Mouse (Mus musculus) thymus, adult 2 months (tissue): Measurements from ENCODE around the gene Vsx2. TPM values are rescaled to one million over a fixed set of nuclear protein-coding genes. Genes with fewer than 3 reads are reported as not detected.
"Not testable (repeated sequence)": the region's sequence is repeated elsewhere in the genome, so short reads cannot be mapped to it uniquely, and the experiment has no call there.

Source experiments
- DNase-seq: peaks from one replicate; pipeline ENCODE4 v3.0.0; 2021
- H3K27ac ChIP-seq: fragments of 200-500 bp; 2 replicates; pipeline ENCODE4 v1.5.1; 2012; ENCODE audit warnings: low read length, control low read depth; ENCODE audit not compliant: control insufficient read depth, insufficient read depth
- H3K27me3 ChIP-seq: fragments of 200-500 bp; 2 replicates; pipeline ENCODE4 v1.6.1; 2012; ENCODE audit warnings: mild to moderate bottlenecking, low read length, moderate library complexity, mixed read lengths; ENCODE audit not compliant: control insufficient read depth, insufficient read depth
- H3K36me3 ChIP-seq: fragments of 200-500 bp; 2 replicates; pipeline ENCODE4 v1.6.1; 2012; ENCODE audit warnings: mild to moderate bottlenecking, low read length, moderate library complexity; ENCODE audit not compliant: control insufficient read depth, insufficient read depth
- H3K4me1 ChIP-seq: fragments of 200-500 bp; replicated peaks from 2 replicates; pipeline ENCODE4 v1.6.1; 2012; ENCODE audit warnings: low read length; ENCODE audit not compliant: control insufficient read depth, insufficient read depth
- H3K4me3 ChIP-seq: fragments of 200-500 bp; 2 replicates; pipeline ENCODE4 v1.5.1; 2012; ENCODE audit warnings: mild to moderate bottlenecking, low read length, control low read depth, moderate library complexity; ENCODE audit not compliant: control insufficient read depth, insufficient read depth
- CTCF ChIP-seq: fragments of 200-500 bp; IDR thresholded peaks from 2 replicates; pipeline ENCODE4 v1.5.1; 2012; ENCODE audit warnings: mild to moderate bottlenecking, control low read depth, low read length, moderate library complexity, borderline replicate concordance; ENCODE audit not compliant: control insufficient read depth, poor library complexity, insufficient read depth; ENCODE audit errors: extremely low read depth
- POLR2A ChIP-seq: fragments of 200-500 bp; IDR thresholded peaks from 2 replicates; pipeline ENCODE4 v1.6.1; 2012; ENCODE audit warnings: mild to moderate bottlenecking, low read length, control low read depth, moderate library complexity; ENCODE audit not compliant: control insufficient read depth, poor library complexity, insufficient read depth; ENCODE audit errors: extremely low read depth
- WGBS: fragments of 180-500 bp; shearing (Covaris S2); methylation state at CpG from one replicate; pipeline ENCODE4 v1.1.7; 2018; 5-methylcytosine and 5-hydroxymethylcytosine counted together
- polyA plus RNA-seq: library from polyadenylated mRNA; depleted of rRNA; stranded (reverse); fragments of >200 nt; gene quantifications from 2 replicates; pipeline ENCODE4 v1.2.3, GENCODE M21; 2012

The Vsx2 gene
- polyA plus RNA-seq, 1 experiment: 0.70 TPM

GRCm38 (mm10) chr12:84532830-84533199 is 36.7 kb upstream of the Vsx2 start:
- 98% methylated on average over 8 of the region's 8 CpGs for WGBS
- Histone ChIP-seq H3K36me3 (no peaks in the 10 kb centered on the region; the same call in 1 of the 2 replicates), H3K27me3 (no peaks in the 10 kb centered on the region), H3K4me1 (no peaks in the 10 kb centered on the region), H3K4me3 (no peak overlapping the region), H3K27ac (no peak overlapping the region)
- TF ChIP-seq CTCF (no peak), POLR2A (no peak)
- DNase-seq: no peak

GRCm38 (mm10) chr12:84533706-84534486 is 35.7 kb upstream of the Vsx2 start:
- TF ChIP-seq POLR2A: no peak
- no peak for TF ChIP-seq CTCF

GRCm38 (mm10) chr12:84539537-84539936 is 30.0 kb upstream of the Vsx2 start:
- peak; percentile 32 for DNase-seq
- not testable (repeated sequence) for H3K4me3 ChIP-seq, H3K36me3 ChIP-seq, H3K4me1 ChIP-seq, H3K27me3 ChIP-seq, H3K27ac ChIP-seq
- 95% methylated on average over 3 of the region's 3 CpGs for WGBS

More at GRCm38 (mm10) chr12:84533706-84534486, 35.7 kb upstream of the Vsx2 start:
- H3K27ac ChIP-seq: no peak overlapping the region
- H3K4me3 ChIP-seq: no peak overlapping the region
- no peak for DNase-seq
- H3K4me1 ChIP-seq: no peaks in the 10 kb centered on the region
- no peaks in the 10 kb centered on the region; the same call in 1 of the 2 replicates for H3K36me3 ChIP-seq
- WGBS: 98% methylated on average over 7 of the region's 7 CpGs
- H3K27me3 ChIP-seq: no peaks in the 10 kb centered on the region

- Histone ChIP-seq H3K4me3 (no peak overlapping the region), H3K27ac (no peak overlapping the region), H3K36me3 (no peaks in the 10 kb centered on the region), H3K4me1 (no peaks in the 10 kb centered on the region), H3K27me3 (no peaks in the 10 kb centered on the region)
- TF ChIP-seq POLR2A (no peak), CTCF (no peak)
- WGBS: 92% methylated on average over 11 of the region's 11 CpGs
- DNase-seq: no peak
These were observed 28.1 kb upstream of the Vsx2 start for GRCm38 (mm10) chr12:84541391-84541958.

- peak; percentile 55 for DNase-seq
- no peak overlapping the region for H3K27ac ChIP-seq
- WGBS: 5% methylated on average over 12 of the region's 12 CpGs
These were observed 23.5 kb upstream of the Vsx2 start for GRCm38 (mm10) chr12:84546028-84546427.

GRCm38 (mm10) chr12:84546577-84547085 is 22.9 kb upstream of the Vsx2 start:
- 93% methylated on average over 2 of the region's 2 CpGs for WGBS
- DNase-seq: no peak
- no peak overlapping the region for H3K4me3 ChIP-seq
- no peaks in the 10 kb centered on the region for H3K27me3 ChIP-seq
- no peak overlapping the region for H3K27ac ChIP-seq
- TF ChIP-seq POLR2A (no peak), CTCF (no peak)
- H3K36me3 ChIP-seq: no peaks in the 10 kb centered on the region
- H3K4me1 ChIP-seq: no peaks in the 10 kb centered on the region

More at GRCm38 (mm10) chr12:84546028-84546427, 23.5 kb upstream of the Vsx2 start:
- TF ChIP-seq POLR2A: no peak
- peak; percentile 82 for TF ChIP-seq CTCF
- Histone ChIP-seq H3K36me3 (no peaks in the 10 kb centered on the region), H3K4me1 (no peaks in the 10 kb centered on the region), H3K27me3 (no peaks in the 10 kb centered on the region), H3K4me3 (no peak overlapping the region)

GRCm38 (mm10) chr12:84548251-84548650 is 21.3 kb upstream of the Vsx2 start:
- DNase-seq: no peak
- WGBS: 78% methylated on average over 8 of the region's 8 CpGs
- Histone ChIP-seq H3K27ac (no peak overlapping the region), H3K36me3 (no peaks in the 10 kb centered on the region), H3K27me3 (no peaks in the 10 kb centered on the region), H3K4me3 (no peak overlapping the region), H3K4me1 (no peaks in the 10 kb centered on the region)
- no peak for TF ChIP-seq POLR2A
- no peak for TF ChIP-seq CTCF
